Mouse (Mus musculus) forebrain, postnatal 0 days (tissue): ENCODE data around the gene Grik3. TPM values are rescaled to one million over a fixed set of nuclear protein-coding genes. Genes with fewer than 3 reads are reported as not detected.
A peak's percentile ranks its signal among the peaks of the same experiment; 100 is the strongest.

Source experiments
- ATAC-seq: fragments of 200-750 bp; cut with Nextera tagmentation; 2 replicates; pipeline ENCODE4 v1.8.0; 2017; ENCODE audit warnings: mild to moderate bottlenecking, moderate library complexity
- DNase-seq: peaks from one replicate; pipeline ENCODE4 v3.0.0-alpha.2; 2015
- H3K27ac ChIP-seq: fragments of 300-500 bp; sonication (generic); 2 replicates; pipeline ENCODE4 v1.5.1; 2014; ENCODE audit warnings: low read depth, mild to moderate bottlenecking, antibody characterized with exemption, low read length, moderate library complexity, mixed read lengths
- H3K27me3 ChIP-seq: fragments of 300-500 bp; sonication (generic); 2 replicates; pipeline ENCODE4 v1.6.1; 2014; ENCODE audit warnings: mild to moderate bottlenecking, low read length, mixed read lengths; ENCODE audit not compliant: insufficient read depth
- H3K36me3 ChIP-seq: fragments of 300-500 bp; sonication (generic); 2 replicates; pipeline ENCODE4 v1.6.1; 2014; ENCODE audit warnings: mild to moderate bottlenecking, moderate library complexity; ENCODE audit not compliant: insufficient read depth
- H3K4me1 ChIP-seq: fragments of 300-500 bp; sonication (generic); 2 replicates; pipeline ENCODE4 v1.6.1; 2014; ENCODE audit warnings: antibody characterized with exemption; ENCODE audit not compliant: insufficient read depth
- H3K4me2 ChIP-seq: fragments of 300-500 bp; sonication (generic); 2 replicates; pipeline ENCODE4 v1.6.1; 2014; ENCODE audit warnings: low read depth, mild to moderate bottlenecking, moderate library complexity
- H3K4me3 ChIP-seq: fragments of 300-500 bp; sonication (generic); 2 replicates; pipeline ENCODE4 v1.5.1; 2014; ENCODE audit warnings: low read depth, low read length, mixed read lengths
- H3K9ac ChIP-seq: fragments of 300-500 bp; sonication (generic); 2 replicates; pipeline ENCODE4 v1.6.1; 2014; ENCODE audit warnings: mild to moderate bottlenecking
- H3K9me3 ChIP-seq: fragments of 300-500 bp; sonication (generic); 2 replicates; pipeline ENCODE4 v1.6.1; 2016; ENCODE audit warnings: low read length
- CTCF ChIP-seq: sonication (generic); IDR thresholded peaks from 2 replicates; pipeline ENCODE4 v1.5.1; 2016; ENCODE audit warnings: antibody characterized with exemption, control low read depth, low read depth
- WGBS: fragments of 180-500 bp; shearing (Covaris S2); extraction: QIAGEN DNeasy Blood & Tissue Kit; methylation state at CpG from one replicate; pipeline ENCODE4 v1.1.7; 2014; 5-methylcytosine and 5-hydroxymethylcytosine counted together
- polyA plus RNA-seq: library from polyadenylated mRNA; unstranded; fragments of >200 nt; fragmentation: Nextera tagmentation; extraction: Ambion mirVana; gene quantifications from 2 replicates; pipeline ENCODE4 v1.2.1, GENCODE M21; 2015
- total RNA-seq: library from RNA; depleted of rRNA; stranded (reverse); fragments of >200 nt; gene quantifications from 2 replicates; pipeline ENCODE4 v1.2.3, GENCODE M21; 2014

Gene Grik3
- total and polyA plus RNA-seq, 2 experiments from 2014 or later: 4.3 to 23.1 TPM

DNA sequence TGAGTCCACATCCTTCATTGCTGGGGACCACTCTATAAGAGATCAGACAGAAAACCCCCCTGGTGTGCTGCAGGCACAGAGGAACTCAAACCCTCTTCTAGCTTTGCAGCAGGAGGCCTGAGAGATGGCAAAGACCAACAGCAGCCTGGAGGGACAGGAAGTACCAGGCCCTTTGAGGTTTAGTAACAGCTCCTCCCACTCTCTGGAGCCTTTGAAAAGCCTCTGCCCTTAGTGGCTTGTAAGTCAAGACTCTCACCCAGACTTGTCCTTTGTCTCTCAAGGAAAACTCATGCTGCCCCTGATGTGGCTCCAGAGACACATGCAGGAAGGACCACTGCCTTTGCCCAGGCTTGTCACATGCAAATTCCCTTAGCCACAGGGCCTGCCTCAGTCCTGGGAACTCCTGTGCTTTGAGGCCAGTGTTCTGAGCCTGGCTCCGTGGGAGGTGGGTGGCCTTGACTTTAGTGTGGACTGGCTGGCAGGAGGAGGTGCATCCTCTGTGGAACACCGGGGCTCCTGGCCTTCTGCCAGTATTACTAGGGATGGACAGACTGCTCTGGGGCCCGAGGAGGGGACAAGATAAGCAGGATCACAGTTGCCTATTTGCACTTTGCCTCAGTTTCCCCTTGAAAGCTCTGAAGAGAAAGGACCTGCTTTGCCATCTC lies 47.9 kb downstream of the Grik3 start:
- Histone ChIP-seq H3K4me2 (no peak overlapping the region), H3K36me3 (no peaks in the 10 kb centered on the region), H3K4me1 (peaks cover 4% of the 10 kb centered on the region; the same call in 1 of the 2 replicates), H3K9ac (no peak overlapping the region), H3K27me3 (no peaks in the 10 kb centered on the region), H3K9me3 (no peaks in the 10 kb centered on the region), H3K4me3 (no peak overlapping the region), H3K27ac (no peak overlapping the region)
- TF ChIP-seq CTCF: no peak
- no peak for DNase-seq
- WGBS: 36% methylated on average over 3 of the region's 3 CpGs
- ATAC-seq: no peak

DNA sequence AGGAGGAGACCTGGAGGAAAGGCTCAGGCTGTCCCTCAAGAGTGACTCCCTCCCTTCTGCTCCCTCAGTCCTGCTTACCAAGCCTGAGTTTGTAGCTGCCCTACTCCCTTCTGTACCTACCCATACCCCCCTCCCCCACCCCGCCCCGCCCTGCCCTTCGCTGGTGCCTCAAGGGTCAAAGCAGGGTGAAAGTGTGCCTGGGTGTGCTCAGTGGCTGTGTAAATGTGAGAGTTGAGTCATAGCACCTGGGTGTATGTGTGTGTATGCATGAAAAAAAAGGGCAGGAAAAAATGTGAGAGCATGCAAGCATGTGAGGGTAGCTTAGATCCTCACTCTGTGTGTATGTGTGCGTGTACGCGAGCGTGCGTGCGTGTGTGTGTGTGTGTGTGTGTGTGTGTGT lies 49.1 kb downstream of the Grik3 start:
- H3K4me2 ChIP-seq: no peak overlapping the region
- no peaks in the 10 kb centered on the region for H3K4me1 ChIP-seq
- H3K4me3 ChIP-seq: no peak overlapping the region
- DNase-seq (no peak), ATAC-seq (no peak)
- no peak overlapping the region for H3K27ac ChIP-seq
- H3K36me3 ChIP-seq: no peaks in the 10 kb centered on the region
- WGBS: 92% methylated on average over 9 of the region's 9 CpGs
- no peaks in the 10 kb centered on the region for H3K27me3 ChIP-seq
- TF ChIP-seq CTCF: no peak
- no peak overlapping the region for H3K9ac ChIP-seq
- H3K9me3 ChIP-seq: no peaks in the 10 kb centered on the region

DNA sequence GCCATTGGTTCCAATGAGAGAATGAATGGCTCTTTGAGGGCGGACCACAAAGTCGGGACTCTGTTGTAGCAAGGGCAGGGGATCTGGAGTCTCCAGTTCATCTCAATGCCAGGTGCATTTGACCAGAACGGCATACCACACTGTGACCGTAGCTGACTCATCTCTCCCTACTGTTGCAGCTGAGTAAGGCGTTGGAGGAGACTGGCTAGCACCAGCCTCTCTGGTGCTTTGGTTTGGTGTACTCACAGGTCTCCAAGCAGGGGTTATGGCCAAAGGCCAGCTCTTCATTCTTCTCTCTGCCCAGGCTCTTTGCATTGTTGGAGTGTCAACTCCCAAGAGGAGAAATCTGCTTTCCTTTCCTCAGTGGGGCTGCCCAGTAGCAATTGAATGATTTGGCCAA lies 52.7 kb downstream of the Grik3 start:
- Histone ChIP-seq H3K4me3 (no peak overlapping the region), H3K27me3 (no peaks in the 10 kb centered on the region; the same call in 1 of the 2 replicates), H3K9me3 (no peaks in the 10 kb centered on the region), H3K36me3 (no peaks in the 10 kb centered on the region), H3K9ac (no peak overlapping the region), H3K4me2 (no peak overlapping the region), H3K4me1 (no peaks in the 10 kb centered on the region), H3K27ac (no peak overlapping the region)
- ATAC-seq (no peak), DNase-seq (no peak)
- WGBS: 89% methylated on average over 5 of the region's 5 CpGs
- TF ChIP-seq CTCF: no peak

DNA sequence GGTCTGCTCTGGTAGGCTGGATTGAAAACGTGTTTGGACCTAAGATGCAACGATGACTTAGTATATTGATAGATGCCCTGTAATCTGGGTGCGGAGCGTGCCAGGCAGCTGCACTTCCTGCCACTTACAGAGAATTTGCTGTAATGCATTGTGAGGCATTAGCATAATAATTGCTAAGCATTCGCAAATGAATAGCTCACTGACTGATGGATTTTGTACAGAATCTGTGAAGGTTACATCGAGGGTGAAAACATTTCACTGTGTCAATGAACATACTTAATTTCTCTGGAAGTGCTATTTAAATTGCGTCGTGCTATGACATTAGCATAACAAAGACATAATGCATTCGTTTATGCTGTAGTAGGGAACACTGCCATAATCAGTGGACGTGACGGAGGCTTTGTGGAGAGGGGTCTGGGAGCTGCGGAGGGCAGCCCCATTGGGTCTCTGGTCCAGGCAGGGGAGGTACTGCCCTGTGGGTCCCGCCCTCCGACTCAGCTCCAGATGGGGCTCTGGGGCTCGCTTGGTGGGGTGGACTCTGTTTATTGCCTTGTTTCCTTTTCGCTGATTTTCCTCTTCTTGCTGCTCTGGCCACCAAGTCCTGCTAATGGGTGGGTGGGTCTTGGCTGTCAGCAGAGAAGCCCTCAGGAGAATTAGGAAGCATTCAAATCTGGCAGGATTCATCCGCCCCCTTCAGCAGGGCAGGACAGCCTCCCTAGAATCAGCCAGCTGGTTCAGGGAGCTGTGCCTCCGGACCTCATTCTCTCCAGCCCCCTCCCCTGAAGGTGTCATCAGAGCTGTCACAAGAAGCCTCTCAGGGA lies 54.7 kb downstream of the Grik3 start:
- ATAC-seq: peak; percentile 87
- Histone ChIP-seq H3K27ac (peak overlapping the region; percentile 62), H3K36me3 (no peaks in the 10 kb centered on the region), H3K9ac (peak overlapping the region; percentile 7; the same call in 1 of the 2 replicates), H3K4me1 (no peaks in the 10 kb centered on the region), H3K4me2 (peak overlapping the region; percentile 23), H3K27me3 (no peaks in the 10 kb centered on the region; the same call in 1 of the 2 replicates), H3K4me3 (no peak overlapping the region), H3K9me3 (no peaks in the 10 kb centered on the region)
- peak; percentile 68 for DNase-seq
- 3% methylated on average over 18 of the region's 18 CpGs for WGBS
- TF ChIP-seq CTCF: no peak

DNA sequence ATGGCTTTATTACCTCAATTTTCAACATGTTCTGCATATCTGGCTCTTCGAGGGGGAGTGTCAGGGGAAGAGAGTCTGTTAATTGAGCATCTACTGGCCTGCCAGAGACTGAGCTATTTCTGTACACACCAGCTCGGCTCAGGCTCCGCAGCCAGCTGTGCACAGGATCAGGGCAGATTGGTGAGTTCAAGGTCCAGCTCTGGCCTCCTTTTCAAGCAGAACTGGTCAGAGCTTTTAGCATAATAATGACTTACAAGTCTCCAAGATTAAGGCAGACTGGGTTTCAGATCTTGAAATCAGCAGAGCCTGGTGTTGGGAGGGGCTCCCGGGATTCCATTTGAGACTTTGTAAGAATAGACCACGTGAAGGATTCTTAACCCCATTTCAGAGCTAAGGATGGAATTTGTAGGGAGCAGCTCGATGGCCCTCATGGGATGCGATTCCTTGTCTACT lies 55.3 kb downstream of the Grik3 start:
- no peak overlapping the region for H3K4me3 ChIP-seq
- H3K9ac ChIP-seq: no peak overlapping the region
- ATAC-seq: no peak
- H3K4me1 ChIP-seq: no peaks in the 10 kb centered on the region
- H3K27ac ChIP-seq: peak overlapping the region; percentile 62
- H3K27me3 ChIP-seq: no peaks in the 10 kb centered on the region; the same call in 1 of the 2 replicates
- no peaks in the 10 kb centered on the region for H3K9me3 ChIP-seq
- WGBS: 32% methylated on average over 7 of the region's 7 CpGs
- no peak for DNase-seq
- no peak for TF ChIP-seq CTCF
- H3K4me2 ChIP-seq: no peak overlapping the region
- no peaks in the 10 kb centered on the region for H3K36me3 ChIP-seq

DNA sequence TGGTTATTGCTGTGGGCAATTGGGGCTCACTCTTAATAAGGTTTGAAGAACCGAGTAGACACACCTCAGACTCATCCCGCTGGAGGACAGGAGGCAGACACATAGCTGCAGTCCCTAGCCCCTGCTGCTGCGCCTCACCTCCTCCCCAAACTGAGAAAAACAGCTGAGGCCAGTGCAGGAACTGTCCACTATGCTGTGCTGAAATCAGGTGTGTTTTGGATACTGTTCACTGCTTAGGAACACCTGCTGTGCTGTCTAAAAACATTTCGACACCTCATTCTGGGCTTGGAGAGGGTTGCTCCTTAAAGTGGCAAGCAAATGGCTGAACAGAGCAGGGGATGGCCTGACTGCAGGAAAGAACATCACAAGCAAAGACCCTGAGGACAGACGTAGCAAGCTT lies 57.7 kb downstream of the Grik3 start:
- no peak overlapping the region for H3K4me3 ChIP-seq
- no peaks in the 10 kb centered on the region for H3K36me3 ChIP-seq
- H3K27me3 ChIP-seq: no peaks in the 10 kb centered on the region; the same call in 1 of the 2 replicates

DNA sequence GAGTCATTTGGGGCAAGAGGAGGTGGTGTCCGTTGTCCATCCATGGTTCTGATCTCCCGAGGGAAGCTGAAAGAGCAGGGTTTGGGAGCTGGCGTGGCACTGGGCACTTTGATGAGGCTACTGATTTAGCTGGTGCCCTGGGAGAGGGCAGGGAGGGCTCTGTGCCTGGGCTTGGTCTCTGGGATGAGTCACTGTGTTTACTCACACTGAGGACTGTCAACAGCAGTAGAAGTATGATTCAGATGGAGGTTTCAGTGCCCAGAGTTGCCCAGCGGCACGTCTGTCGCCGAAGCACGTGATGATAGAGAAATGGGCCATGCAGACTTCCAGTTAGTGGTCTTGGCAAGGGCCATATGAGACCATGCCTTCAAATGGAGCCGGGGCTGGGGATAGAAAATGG lies 63.3 kb downstream of the Grik3 start:
- Histone ChIP-seq H3K9ac (no peak overlapping the region), H3K4me3 (no peak overlapping the region), H3K4me2 (no peak overlapping the region), H3K36me3 (no peaks in the 10 kb centered on the region), H3K27ac (no peak overlapping the region), H3K27me3 (no peaks in the 10 kb centered on the region), H3K9me3 (no peaks in the 10 kb centered on the region), H3K4me1 (no peaks in the 10 kb centered on the region)
- no peak for ATAC-seq
- TF ChIP-seq CTCF: no peak
- WGBS: 85% methylated on average over 9 of the region's 9 CpGs
- DNase-seq: no peak

More for the DNA sequence above, 57.7 kb downstream of the Grik3 start:
- TF ChIP-seq CTCF: no peak
- Histone ChIP-seq H3K4me2 (no peak overlapping the region), H3K9ac (no peak overlapping the region), H3K4me1 (no peaks in the 10 kb centered on the region), H3K9me3 (no peaks in the 10 kb centered on the region), H3K27ac (no peak overlapping the region)
- ATAC-seq (no peak), DNase-seq (no peak)
- 67% methylated on average over 5 of the region's 5 CpGs for WGBS
